ENCODE assay signal across 13 mouse cellular contexts in genomic region chr11:68863631-68864091, GRCm38 (mm10). TPM values are rescaled to one million over a fixed set of nuclear protein-coding genes. Genes with fewer than 3 reads are reported as not detected.
A peak's percentile ranks its signal among the peaks of the same experiment; 100 is the strongest.
DNase-seq lines count a peak whose midpoint lies in the region; ATAC-seq and TF ChIP-seq lines count a peak whose summit lies in the region.
"Had no signal": no experiment of that assay in that cellular context is flagged by ENCODE, and none has a peak within 500 bp of the region (broad histone marks: within the 10 kb centered on the region; RNA-seq: fewer than 3 reads in every experiment).

No protein-coding gene starts in this region.

- peaks cover 20% of the 10 kb centered on the region; the same call in 1 of the 2 replicates for H3K4me1 ChIP-seq in heart, embryonic 10.5 days
- H3K4me1 ChIP-seq in liver, embryonic 16.5 days (ENCODE audit: control insufficient read depth, low read depth, low read length), result peaks cover 4% of the 10 kb centered on the region
- no peaks in the 10 kb centered on the region; the same call in 1 of the 2 replicates for H3K4me1 ChIP-seq in lung, postnatal 0 days (ENCODE audit: insufficient read depth, low read depth, low read length)
- H3K4me1 ChIP-seq in stomach, postnatal 0 days (replicated peaks; ENCODE audit: control insufficient read depth, insufficient read depth), result no peaks in the 10 kb centered on the region; the same call in 1 of the 2 replicates
- no peaks in the 10 kb centered on the region for H3K4me1 ChIP-seq in hindbrain, embryonic 11.5 days (replicated peaks; ENCODE audit: control insufficient read depth, insufficient read depth, low read length)
- H3K4me1 ChIP-seq in neural tube, embryonic 15.5 days, result no peaks in the 10 kb centered on the region
- H3K4me1 ChIP-seq: forebrain, embryonic 15.5 days had no signal

- H3K4me3 ChIP-seq in heart, embryonic 10.5 days, result no peak overlapping the region
- no peak overlapping the region for H3K4me3 ChIP-seq in liver, embryonic 16.5 days (ENCODE audit: low read depth, low read length)
- no peak overlapping the region for H3K4me3 ChIP-seq in lung, postnatal 0 days (ENCODE audit: low read depth, low read length)
- H3K4me3 ChIP-seq in stomach, postnatal 0 days (ENCODE audit: low read depth, low read length), result no peak overlapping the region
- H3K4me3 ChIP-seq in hindbrain, embryonic 11.5 days (ENCODE audit: low read depth, low read length), result no peak overlapping the region
- no peak overlapping the region for H3K4me3 ChIP-seq in neural tube, embryonic 15.5 days (replicated peaks)
- H3K4me3 ChIP-seq: embryonic facial prominence, embryonic 10.5 days; forebrain, embryonic 15.5 days had no signal

- no peaks in the 10 kb centered on the region for H3K36me3 ChIP-seq in heart, embryonic 10.5 days
- H3K36me3 ChIP-seq in liver, embryonic 16.5 days (ENCODE audit: control insufficient read depth, insufficient read depth), result no peaks in the 10 kb centered on the region
- H3K36me3 ChIP-seq in lung, postnatal 0 days (ENCODE audit: insufficient read depth, low read length), result no peaks in the 10 kb centered on the region
- H3K36me3 ChIP-seq in stomach, postnatal 0 days (ENCODE audit: control insufficient read depth, insufficient read depth, low read length), result no peaks in the 10 kb centered on the region
- H3K36me3 ChIP-seq in hindbrain, embryonic 11.5 days (ENCODE audit: control insufficient read depth, insufficient read depth, low read length), result no peaks in the 10 kb centered on the region
- H3K36me3 ChIP-seq in neural tube, embryonic 15.5 days, result no peaks in the 10 kb centered on the region
- H3K36me3 ChIP-seq: embryonic facial prominence, embryonic 10.5 days; forebrain, embryonic 15.5 days had no signal

- H3K9me3 ChIP-seq in heart, embryonic 10.5 days, result no peaks in the 10 kb centered on the region
- no peaks in the 10 kb centered on the region for H3K9me3 ChIP-seq in liver, embryonic 16.5 days (replicated peaks; ENCODE audit: control insufficient read depth, low read length)
- H3K9me3 ChIP-seq in lung, postnatal 0 days (ENCODE audit: low read length), result no peaks in the 10 kb centered on the region
- no peaks in the 10 kb centered on the region for H3K9me3 ChIP-seq in stomach, postnatal 0 days (ENCODE audit: control insufficient read depth, low read length)
- H3K9me3 ChIP-seq in hindbrain, embryonic 11.5 days (ENCODE audit: control insufficient read depth, low read length), result no peaks in the 10 kb centered on the region
- H3K9me3 ChIP-seq in neural tube, embryonic 15.5 days (replicated peaks), result no peaks in the 10 kb centered on the region
- H3K9me3 ChIP-seq: embryonic facial prominence, embryonic 10.5 days; forebrain, embryonic 15.5 days had no signal

- TF ChIP-seq CTCF in lung, postnatal 0 days (IDR thresholded peaks at IDR 0.05), result no peak
- TF ChIP-seq CTCF in stomach, postnatal 0 days (IDR thresholded peaks at IDR 0.05; ENCODE audit: low read depth), result no peak

- peak; percentile 95 for DNase-seq in heart, adult 11 months
- DNase-seq in heart, embryonic 10.5 days (ENCODE audit: low spot score), result no peak
- DNase-seq in liver, result no peak
- peak; percentile 59 for DNase-seq in lung, postnatal 0 days (ENCODE audit: low spot score)
- no peak for DNase-seq in stomach, postnatal 0 days (ENCODE audit: low spot score)
- DNase-seq in hindbrain, embryonic 11.5 days (ENCODE audit: low spot score), result no peak
- DNase-seq: layer of hippocampus, postnatal 36 days had no signal

- H3K9ac ChIP-seq in liver, embryonic 16.5 days (ENCODE audit: low read depth, low read length), result no peak overlapping the region
- no peak overlapping the region for H3K9ac ChIP-seq in lung, postnatal 0 days (replicated peaks; ENCODE audit: low read depth)
- H3K9ac ChIP-seq in stomach, postnatal 0 days (ENCODE audit: low read length), result no peak overlapping the region
- no peak overlapping the region for H3K9ac ChIP-seq in hindbrain, embryonic 11.5 days (ENCODE audit: low read depth, low read length)
- H3K9ac ChIP-seq in neural tube, embryonic 15.5 days (replicated peaks), result no peak overlapping the region
- H3K9ac ChIP-seq: forebrain, embryonic 15.5 days; liver, embryonic 14.5 days had no signal

- H3K4me2 ChIP-seq in liver, embryonic 16.5 days (ENCODE audit: low read depth, low read length), result no peak overlapping the region
- H3K4me2 ChIP-seq in lung, postnatal 0 days (replicated peaks; ENCODE audit: low read depth, low read length), result no peak overlapping the region
- H3K4me2 ChIP-seq in stomach, postnatal 0 days (replicated peaks; ENCODE audit: low read depth), result no peak overlapping the region
- H3K4me2 ChIP-seq in hindbrain, embryonic 11.5 days (replicated peaks; ENCODE audit: low read depth, low read length), result no peak overlapping the region
- H3K4me2 ChIP-seq in neural tube, embryonic 15.5 days, result no peak overlapping the region
- H3K4me2 ChIP-seq: forebrain, embryonic 15.5 days had no signal

- no peak for ATAC-seq in liver, embryonic 16.5 days (ENCODE audit: low read depth)
- peak; percentile 51 for ATAC-seq in lung, postnatal 0 days
- ATAC-seq in stomach, postnatal 0 days (ENCODE audit: low FRiP score, low TSS enrichment), result no peak
- no peak for ATAC-seq in hindbrain, embryonic 11.5 days (ENCODE audit: low FRiP score)
- no peak for ATAC-seq in neural tube, embryonic 15.5 days (ENCODE audit: low FRiP score)
- ATAC-seq: forebrain, embryonic 15.5 days had no signal

- no peak overlapping the region for H3K27ac ChIP-seq in heart, embryonic 10.5 days
- peak overlapping the region; percentile 45; the same call in 1 of the 2 replicates for H3K27ac ChIP-seq in liver, embryonic 16.5 days (ENCODE audit: low read length)
- H3K27ac ChIP-seq in lung, postnatal 0 days (ENCODE audit: low read length), result 0 out of 2 replicates have a peak overlapping the region, but pooled peaks have one; percentile 0
- H3K27ac ChIP-seq in stomach, postnatal 0 days (replicated peaks), result 0 out of 2 replicates have a peak overlapping the region, but pooled peaks have one; percentile 49
- H3K27ac ChIP-seq in hindbrain, embryonic 11.5 days (ENCODE audit: low read depth, low read length), result no peak overlapping the region
- H3K27ac ChIP-seq in neural tube, embryonic 15.5 days (replicated peaks), result no peak overlapping the region
- H3K27ac ChIP-seq: embryonic facial prominence, embryonic 10.5 days; forebrain, embryonic 15.5 days; liver, embryonic 14.5 days had no signal

- H3K27me3 ChIP-seq in heart, embryonic 10.5 days (ENCODE audit: insufficient read depth, poor library complexity, severe bottlenecking), result no peaks in the 10 kb centered on the region
- no peaks in the 10 kb centered on the region for H3K27me3 ChIP-seq in liver, embryonic 16.5 days (ENCODE audit: control insufficient read depth, insufficient read depth, low read depth, low read length)
- H3K27me3 ChIP-seq in lung, postnatal 0 days (replicated peaks; ENCODE audit: insufficient read depth, low read length), result no peaks in the 10 kb centered on the region
- no peaks in the 10 kb centered on the region for H3K27me3 ChIP-seq in stomach, postnatal 0 days (ENCODE audit: control insufficient read depth, insufficient read depth, low read length)
- no peaks in the 10 kb centered on the region for H3K27me3 ChIP-seq in hindbrain, embryonic 11.5 days (ENCODE audit: control insufficient read depth, insufficient read depth, low read length)
- H3K27me3 ChIP-seq in neural tube, embryonic 15.5 days (replicated peaks), result no peaks in the 10 kb centered on the region
- H3K27me3 ChIP-seq: forebrain, embryonic 15.5 days had no signal

- no peak for TF ChIP-seq EP300 in lung, postnatal 0 days (IDR thresholded peaks at IDR 0.05)
- no peak for TF ChIP-seq EP300 in stomach, postnatal 0 days (optimal IDR thresholded peaks at IDR 0.05)

- WGBS in heart, embryonic 10.5 days, result 67% methylated on average over 4 of the region's 4 CpGs
- WGBS in liver, embryonic 16.5 days (ENCODE audit: insufficient replicate concordance), result 14% methylated on average over 4 of the region's 4 CpGs
- WGBS in lung, postnatal 0 days, result 55% methylated on average over 4 of the region's 4 CpGs
- WGBS in stomach, postnatal 0 days, result 60% methylated on average over 4 of the region's 4 CpGs
- 90% methylated on average over 4 of the region's 4 CpGs for WGBS in hindbrain, embryonic 11.5 days
- 83% methylated on average over 4 of the region's 4 CpGs for WGBS in neural tube, embryonic 15.5 days

RNA-seq across cellular contexts. Expression of gene Ndel1, which starts 8.0 kb away (rescaled TPM):
- 68.7 and 69.2 TPM in 2 replicates for polyA plus RNA-seq in heart, embryonic 10.5 days (2016; fragmentation: Nextera tagmentation; extraction: Ambion mirVana)
- polyA plus RNA-seq in liver, embryonic 16.5 days (2015; fragmentation: Nextera tagmentation; extraction: Ambion mirVana), result 36.9 and 38.6 TPM in 2 replicates
- polyA plus RNA-seq in lung, postnatal 0 days (2015; fragmentation: Nextera tagmentation; extraction: Ambion mirVana), result 79.1 and 85.4 TPM in 2 replicates
- polyA plus RNA-seq in stomach, postnatal 0 days (2015; fragmentation: Nextera tagmentation; extraction: Ambion mirVana), result 86.4 and 92.6 TPM in 2 replicates
- 53.3 and 55.0 TPM in 2 replicates for polyA plus RNA-seq in hindbrain, embryonic 11.5 days (2014; fragmentation: Nextera tagmentation; extraction: Ambion mirVana)
- 111 and 115 TPM in 2 replicates for polyA plus RNA-seq in neural tube, embryonic 15.5 days (2015; fragmentation: Nextera tagmentation; extraction: Ambion mirVana)

RNA-seq across cellular contexts. Expression of gene Rnf222, which starts 24.7 kb away (rescaled TPM):
- polyA plus RNA-seq in heart, embryonic 10.5 days (2016; fragmentation: Nextera tagmentation; extraction: Ambion mirVana), result 0.09 and 0.11 TPM in 2 replicates
- polyA plus RNA-seq in liver, embryonic 16.5 days (2015; fragmentation: Nextera tagmentation; extraction: Ambion mirVana), result 0.04 and 0.14 TPM in 2 replicates
- 0.16 and 0.19 TPM in 2 replicates for polyA plus RNA-seq in lung, postnatal 0 days (2015; fragmentation: Nextera tagmentation; extraction: Ambion mirVana)
- polyA plus RNA-seq in stomach, postnatal 0 days (2015; fragmentation: Nextera tagmentation; extraction: Ambion mirVana), result 5.4 and 5.8 TPM in 2 replicates
- not detected in 2 replicates for polyA plus RNA-seq in hindbrain, embryonic 11.5 days (2014; fragmentation: Nextera tagmentation; extraction: Ambion mirVana)
- polyA plus RNA-seq in neural tube, embryonic 15.5 days (2015; fragmentation: Nextera tagmentation; extraction: Ambion mirVana), result not detected in 2 replicates
- polyA plus RNA-seq: embryonic facial prominence, embryonic 10.5 days; forebrain, embryonic 15.5 days; urinary bladder, adult 2 months had no signal

RNA-seq across cellular contexts. Expression of gene Rpl26, which starts 37.7 kb away (rescaled TPM):
- polyA plus RNA-seq in heart, embryonic 10.5 days (2016; fragmentation: Nextera tagmentation; extraction: Ambion mirVana), result 711 and 869 TPM in 2 replicates
- polyA plus RNA-seq in liver, embryonic 16.5 days (2015; fragmentation: Nextera tagmentation; extraction: Ambion mirVana), result 457 and 528 TPM in 2 replicates
- 741 and 807 TPM in 2 replicates for polyA plus RNA-seq in lung, postnatal 0 days (2015; fragmentation: Nextera tagmentation; extraction: Ambion mirVana)
- polyA plus RNA-seq in stomach, postnatal 0 days (2015; fragmentation: Nextera tagmentation; extraction: Ambion mirVana), result 856 and 899 TPM in 2 replicates
- 839 and 854 TPM in 2 replicates for polyA plus RNA-seq in hindbrain, embryonic 11.5 days (2014; fragmentation: Nextera tagmentation; extraction: Ambion mirVana)
- 597 and 626 TPM in 2 replicates for polyA plus RNA-seq in neural tube, embryonic 15.5 days (2015; fragmentation: Nextera tagmentation; extraction: Ambion mirVana)

Comparison
In these comparisons a context has a peak if more than half of its experiments do, and no peak if none do; other contexts are left out.
1. DNase-seq: peak in heart, adult 11 months (single experiment) and lung, postnatal 0 days (single experiment); none in heart, embryonic 10.5 days (single experiment), liver (single experiment), stomach, postnatal 0 days (single experiment) and hindbrain, embryonic 11.5 days (single experiment).
2. H3K27ac ChIP-seq: peak in liver, embryonic 16.5 days (single experiment), lung, postnatal 0 days (single experiment) and stomach, postnatal 0 days (single experiment); none in heart, embryonic 10.5 days (single experiment), hindbrain, embryonic 11.5 days (single experiment) and neural tube, embryonic 15.5 days (single experiment).